Mouse (Mus musculus): ENCODE results near the gene Zcchc13. TPM values are rescaled to one million over a fixed set of nuclear protein-coding genes. Genes with fewer than 3 reads are reported as not detected.
A peak's percentile ranks its signal among the peaks of the same experiment; 100 is the strongest.

Zcchc13 gene
- total and polyA plus RNA-seq, 2 experiments from 2014 or later: not detected

DNA sequence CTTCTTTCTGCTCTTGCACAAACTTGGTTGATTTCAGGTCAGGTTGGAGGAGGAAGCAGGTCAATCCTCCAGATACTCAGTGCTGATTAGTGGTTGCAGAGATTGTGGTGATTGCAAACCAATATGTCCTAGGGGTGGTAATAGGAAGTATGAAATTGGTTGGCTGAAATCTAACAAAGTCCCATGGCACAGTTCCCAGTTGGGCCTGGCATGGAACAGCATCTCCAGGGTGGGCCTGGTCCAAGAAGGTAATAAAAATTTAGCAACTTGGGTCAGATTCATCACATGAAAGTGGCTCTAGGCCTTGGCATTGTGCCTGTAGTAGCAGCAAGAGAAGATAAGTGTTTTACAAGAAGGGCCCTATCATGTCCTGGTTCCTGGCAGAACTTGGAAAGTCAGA is 39.9 kb downstream of the Zcchc13 start:
- H3K4me3 ChIP-seq (ENCODE audit: low read depth, low read length): no peak overlapping the region
- no peak for DNase-seq (ENCODE audit: low spot score)
- H3K4me1 ChIP-seq (ENCODE audit: control insufficient read depth, insufficient read depth): no peaks in the 10 kb centered on the region
- H3K36me3 ChIP-seq (replicated peaks; ENCODE audit: control insufficient read depth, insufficient read depth, low read length): no peaks in the 10 kb centered on the region
- no peaks in the 10 kb centered on the region for H3K27me3 ChIP-seq (ENCODE audit: control insufficient read depth, insufficient read depth, low read length)
- ATAC-seq (ENCODE audit: insufficient read depth, low read depth): no peak
- H3K4me2 ChIP-seq (ENCODE audit: low read depth, low read length): no peak overlapping the region
- H3K9ac ChIP-seq (replicated peaks; ENCODE audit: low read depth, low read length): no peak overlapping the region
- no peak overlapping the region for H3K27ac ChIP-seq (ENCODE audit: low read depth)
- no peak for TF ChIP-seq EP300 (IDR thresholded peaks at IDR 0.05; ENCODE audit: low read depth)
- TF ChIP-seq CTCF (IDR thresholded peaks at IDR 0.05; ENCODE audit: low read depth): no peak
- no peaks in the 10 kb centered on the region for H3K9me3 ChIP-seq (replicated peaks; ENCODE audit: control insufficient read depth, low read length)

DNA sequence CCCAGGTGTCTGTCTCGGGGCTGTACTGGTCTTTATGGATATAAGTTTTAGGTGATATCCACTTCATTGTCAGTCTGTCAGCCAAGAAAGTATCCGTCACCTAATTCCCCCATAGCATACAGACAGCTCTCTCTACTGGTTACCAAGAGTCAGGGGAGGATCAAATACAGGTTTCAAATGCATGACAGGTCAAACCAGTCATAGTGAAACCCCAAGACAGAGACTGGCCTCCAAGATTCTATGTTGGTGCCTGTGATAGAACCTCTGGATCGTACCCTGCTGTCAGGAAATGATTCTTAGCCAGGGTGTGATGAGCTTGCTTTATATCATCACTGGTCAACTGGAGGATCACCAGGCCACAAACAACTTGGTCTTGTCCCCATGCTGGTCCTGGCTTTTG is 43.4 kb downstream of the Zcchc13 start:
- Histone ChIP-seq H3K27ac (ENCODE audit: low read depth) (no peak overlapping the region), H3K36me3 (replicated peaks; ENCODE audit: control insufficient read depth, insufficient read depth, low read length) (no peaks in the 10 kb centered on the region), H3K9ac (replicated peaks; ENCODE audit: low read depth, low read length) (no peak overlapping the region), H3K27me3 (ENCODE audit: control insufficient read depth, insufficient read depth, low read length) (peaks cover 4% of the 10 kb centered on the region; the same call in 1 of the 2 replicates), H3K4me3 (ENCODE audit: low read depth, low read length) (no peak overlapping the region), H3K9me3 (replicated peaks; ENCODE audit: control insufficient read depth, low read length) (no peaks in the 10 kb centered on the region), H3K4me2 (ENCODE audit: low read depth, low read length) (no peak overlapping the region), H3K4me1 (ENCODE audit: control insufficient read depth, insufficient read depth) (no peaks in the 10 kb centered on the region)
- 75% methylated on average over 3 of the region's 3 CpGs for WGBS
- no peak for ATAC-seq (ENCODE audit: insufficient read depth, low read depth)
- TF ChIP-seq CTCF (IDR thresholded peaks at IDR 0.05; ENCODE audit: low read depth) (no peak), EP300 (IDR thresholded peaks at IDR 0.05; ENCODE audit: low read depth) (no peak)
- no peak for DNase-seq (ENCODE audit: low spot score)

DNA sequence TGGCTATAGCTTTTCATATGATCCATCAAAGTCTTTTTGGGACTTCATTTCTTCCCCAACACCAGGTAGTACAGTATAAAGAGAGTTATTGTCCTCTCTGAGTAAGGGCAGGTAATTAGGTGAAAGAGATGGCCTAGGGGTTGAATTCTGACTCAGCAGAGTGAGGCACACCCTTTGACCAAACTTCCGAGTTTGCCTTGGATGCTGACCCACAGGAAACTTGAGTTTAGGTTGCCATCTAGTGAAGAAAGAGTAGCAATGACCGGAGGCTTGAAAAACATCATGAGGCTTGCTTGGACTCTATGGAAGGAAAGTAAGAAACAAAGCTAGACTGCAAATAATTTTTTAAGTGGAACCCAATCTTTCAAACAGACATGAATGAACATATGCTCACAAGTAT is 44.3 kb downstream of the Zcchc13 start:
- peak; percentile 63 for DNase-seq (ENCODE audit: low spot score)
- TF ChIP-seq CTCF (IDR thresholded peaks at IDR 0.05; ENCODE audit: low read depth): peak; percentile 48
- no peak for TF ChIP-seq EP300 (IDR thresholded peaks at IDR 0.05; ENCODE audit: low read depth)
- H3K9ac ChIP-seq (replicated peaks; ENCODE audit: low read depth, low read length): no peak overlapping the region
- WGBS: 17% methylated on average over 2 of the region's 2 CpGs
- H3K9me3 ChIP-seq (replicated peaks; ENCODE audit: control insufficient read depth, low read length): no peaks in the 10 kb centered on the region
- H3K4me3 ChIP-seq (ENCODE audit: low read depth, low read length): no peak overlapping the region
- peaks cover 4% of the 10 kb centered on the region; the same call in 1 of the 2 replicates for H3K27me3 ChIP-seq (ENCODE audit: control insufficient read depth, insufficient read depth, low read length)
- H3K4me2 ChIP-seq (ENCODE audit: low read depth, low read length): no peak overlapping the region
- ATAC-seq (ENCODE audit: insufficient read depth, low read depth): no peak
- H3K36me3 ChIP-seq (replicated peaks; ENCODE audit: control insufficient read depth, insufficient read depth, low read length): no peaks in the 10 kb centered on the region
- no peak overlapping the region for H3K27ac ChIP-seq (ENCODE audit: low read depth)
- no peaks in the 10 kb centered on the region for H3K4me1 ChIP-seq (ENCODE audit: control insufficient read depth, insufficient read depth)

Other genes starting within 250 kb of the Zcchc13 start
- not detected in 2 replicates for gene Tsx, start 216.1 kb upstream of the Zcchc13 start, total RNA-seq (2014; rRNA removed; ENCODE audit: low replicate concordance)
- 0.15 TPM in 1 of 2 replicates, not detected in the other for gene Tsx, start 216.1 kb upstream of the Zcchc13 start, polyA plus RNA-seq (2015; fragmentation: Nextera tagmentation; extraction: Ambion mirVana)
- not detected in 2 replicates for gene Gm26992, start 208.6 kb upstream of the Zcchc13 start, total RNA-seq (2014; rRNA removed; ENCODE audit: low replicate concordance)
- gene Gm26992, start 208.6 kb upstream of the Zcchc13 start, polyA plus RNA-seq (2015; fragmentation: Nextera tagmentation; extraction: Ambion mirVana): not detected in 2 replicates
- 23.2 and 59.5 TPM in 2 replicates for gene Slc16a2, start 191.4 kb downstream of the Zcchc13 start, total RNA-seq (2014; rRNA removed; ENCODE audit: low replicate concordance)
- gene Slc16a2, start 191.4 kb downstream of the Zcchc13 start, polyA plus RNA-seq (2015; fragmentation: Nextera tagmentation; extraction: Ambion mirVana): 14.1 and 16.0 TPM in 2 replicates